Mouse (Mus musculus) C2C12 (cell line): ENCODE results near the gene Tmem245.

Source experiments
- CEBPB ChIP-seq: IDR thresholded peaks from one replicate; pipeline ENCODE4 v1.6.1; 2011; ENCODE audit warnings: low read depth, mild to moderate bottlenecking, control low read depth, moderate library complexity
- CTCF ChIP-seq: IDR thresholded peaks from one replicate; pipeline ENCODE4 v1.5.1; 2011; ENCODE audit not compliant: control insufficient read depth, insufficient read depth, insufficient read length
- MAX ChIP-seq: IDR thresholded peaks from one replicate; pipeline ENCODE4 v1.6.1; 2011; ENCODE audit warnings: mild to moderate bottlenecking, control low read depth
- MYOD1 ChIP-seq: IDR thresholded peaks from one replicate; pipeline ENCODE4 v1.6.1; 2011; ENCODE audit warnings: low read depth; ENCODE audit not compliant: control insufficient read depth, insufficient read length
- MYOG ChIP-seq: IDR thresholded peaks from one replicate; pipeline ENCODE4 v1.6.1; 2011; ENCODE audit not compliant: control insufficient read depth, insufficient read length; ENCODE audit errors: extremely low read depth
- USF1 ChIP-seq: IDR thresholded peaks from one replicate; pipeline ENCODE4 v1.6.1; 2011; ENCODE audit warnings: low read depth, mild to moderate bottlenecking, control low read depth, moderate library complexity

DNA sequence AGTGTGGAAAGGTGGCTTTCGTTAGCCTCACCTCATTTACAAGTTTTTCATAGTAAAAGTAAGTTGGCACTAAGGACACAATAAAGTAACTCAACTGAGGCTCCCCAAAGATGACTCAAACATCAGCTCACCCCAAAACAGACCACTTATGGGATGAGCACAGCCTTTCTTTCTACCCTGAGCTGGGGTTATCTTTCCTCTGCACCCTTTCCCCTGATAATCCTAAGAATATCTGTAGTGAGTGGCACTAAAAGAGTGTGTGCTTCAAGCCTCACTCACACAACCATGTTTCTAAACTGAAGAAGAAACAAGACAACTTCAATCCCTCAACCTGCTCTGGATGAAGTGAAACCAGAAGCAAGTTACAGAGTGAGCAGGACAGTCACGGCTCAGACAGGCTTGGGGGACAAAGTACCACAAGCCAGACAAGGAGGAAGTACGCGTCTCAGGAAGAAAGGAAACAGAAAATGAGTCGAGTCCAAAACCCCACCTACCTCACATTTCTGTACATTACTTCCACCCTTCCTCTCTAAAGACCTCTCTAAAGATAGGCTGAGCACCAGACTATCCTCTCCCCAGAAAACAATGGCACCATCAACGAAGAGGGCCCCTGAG lies 54.6 kb downstream of the Tmem245 start:
- TF ChIP-seq CTCF: no peak
- no peak for TF ChIP-seq MAX
- TF ChIP-seq MYOG: no peak
- TF ChIP-seq USF1: no peak
- TF ChIP-seq CEBPB: no peak
- TF ChIP-seq MYOD1: no peak
